Mouse (Mus musculus): ENCODE measurements around the gene 2310022A10Rik.

The 2310022A10Rik gene

GRCm38 (mm10) chr7:27552931-27553513, at the start of gene 2310022A10Rik, which contains the start of gene Pld3:
TSS of gene 2310022A10Rik (plus strand) at chr7:27553233.
TSS of gene Pld3 (minus strand) at chr7:27553218.
- peak; percentile 97 to 98 for DNase-seq

DNA sequence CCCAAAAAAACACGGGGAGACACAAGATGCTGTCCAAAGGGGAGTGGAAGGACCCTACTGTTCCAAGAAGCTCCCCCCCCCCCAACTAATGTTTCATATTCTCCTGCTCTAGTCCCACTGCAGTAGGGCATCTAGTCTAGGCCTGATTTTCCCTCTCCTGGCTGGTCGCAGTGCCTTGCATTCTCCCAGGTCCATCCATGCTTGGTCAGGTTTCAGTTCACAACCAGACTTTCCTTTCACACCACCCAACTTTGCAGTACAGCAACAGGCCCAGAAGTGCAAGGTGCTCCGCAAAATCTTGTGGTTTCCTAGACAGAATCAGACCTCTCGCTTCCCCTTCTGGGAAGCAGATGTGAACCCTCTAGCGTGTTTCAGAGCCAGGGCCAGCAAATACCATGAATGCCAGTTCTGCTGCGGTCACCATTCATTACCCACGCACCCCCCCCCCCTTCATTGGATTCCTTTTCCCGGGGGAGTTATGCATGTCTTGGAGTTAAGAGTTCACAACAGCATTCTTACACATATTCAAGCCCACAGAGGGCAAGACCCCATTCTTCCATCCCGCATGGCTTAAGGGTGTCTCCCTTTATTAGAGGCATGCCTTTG, 46.2 kb upstream of the 2310022A10Rik start:
- no peak for DNase-seq

DNA sequence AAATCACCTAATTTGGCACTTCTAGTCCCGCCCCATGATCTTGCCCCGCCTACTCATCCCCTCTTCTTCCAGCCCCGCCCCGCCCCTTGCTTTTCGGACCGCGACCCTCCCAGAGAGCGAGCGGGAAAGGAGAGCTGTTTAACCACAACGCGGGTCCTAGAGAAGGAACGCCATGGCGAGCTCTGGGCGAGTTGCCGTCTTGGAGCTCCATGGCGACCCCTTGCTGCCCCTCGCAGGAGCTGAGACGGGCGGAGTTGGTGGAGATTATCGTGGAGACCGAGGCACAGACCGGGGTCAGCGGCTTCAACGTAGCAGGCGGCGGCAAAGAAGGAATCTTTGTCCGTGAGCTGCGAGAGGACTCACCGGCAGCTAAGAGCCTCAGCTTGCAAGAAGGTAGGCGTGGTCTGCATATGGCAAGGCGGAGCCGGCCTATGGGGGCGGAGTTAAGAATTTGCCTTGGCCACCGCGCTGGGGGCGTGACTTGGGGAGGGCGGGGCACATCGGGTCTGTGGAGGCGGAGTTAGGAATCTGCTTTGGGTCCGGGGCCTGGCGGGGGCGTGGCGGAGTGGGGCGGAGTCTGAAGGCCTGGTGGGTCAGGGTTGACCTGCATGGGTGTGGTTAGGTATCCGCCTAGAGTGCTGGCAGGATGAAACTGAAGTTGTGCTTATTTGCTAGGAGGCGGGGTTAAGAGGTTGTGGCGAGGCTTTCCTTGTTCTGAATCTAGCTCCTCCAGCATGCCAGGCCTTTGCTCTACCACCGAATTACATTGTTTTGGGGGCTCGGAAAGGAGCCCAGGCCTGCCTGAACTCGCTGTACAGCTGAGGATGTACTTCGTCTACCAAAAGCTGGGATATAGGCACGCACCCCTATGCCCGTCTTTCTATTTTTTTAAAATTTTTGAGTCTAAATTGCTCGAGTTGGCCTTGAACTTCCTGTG, 45.1 kb upstream of the 2310022A10Rik start:
- peak; percentile 95 for DNase-seq

- DNase-seq: peak; percentile 66 to 72
These were observed 44.4 kb upstream of the 2310022A10Rik start for GRCm38 (mm10) chr7:27508648-27509005.

DNA sequence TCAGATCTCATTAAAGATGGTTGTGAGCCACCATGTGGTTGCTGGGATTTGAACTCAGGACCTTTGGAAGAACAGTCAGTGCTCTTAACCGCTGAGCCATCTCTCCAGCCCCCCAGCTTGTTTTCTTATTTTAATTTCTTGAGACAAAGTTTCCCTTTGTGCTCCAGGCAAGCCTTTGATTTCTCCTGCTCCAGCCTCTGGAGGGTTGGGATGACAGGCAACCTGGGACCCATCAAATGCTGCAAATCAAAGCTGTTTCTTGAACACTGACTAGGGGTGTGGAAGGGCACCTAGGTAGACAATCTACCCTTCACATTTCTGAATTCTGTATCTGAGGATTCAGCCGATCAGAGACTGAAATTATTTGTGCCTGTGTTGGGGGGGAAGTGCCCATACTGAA, 42.2 kb upstream of the 2310022A10Rik start:
- DNase-seq: no peak

DNA sequence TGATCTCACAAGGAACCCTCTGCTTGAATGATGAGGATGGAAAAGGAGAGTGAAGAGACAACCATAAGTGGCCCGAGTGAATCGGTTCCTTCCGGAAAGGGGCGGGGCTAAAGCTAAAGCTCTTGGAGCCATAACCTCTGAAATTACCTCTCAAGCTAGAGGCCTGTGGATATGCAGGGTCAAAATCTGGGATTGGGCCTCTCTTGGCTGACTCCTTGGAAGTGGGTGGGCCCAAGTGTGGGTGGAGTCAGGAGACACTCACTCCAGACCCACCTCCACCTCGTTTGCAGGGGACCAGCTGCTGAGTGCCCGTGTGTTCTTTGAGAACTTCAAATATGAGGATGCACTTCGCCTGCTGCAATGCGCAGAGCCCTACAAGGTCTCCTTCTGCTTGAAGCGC, 38.1 kb upstream of the 2310022A10Rik start:
- no peak for DNase-seq

DNA sequence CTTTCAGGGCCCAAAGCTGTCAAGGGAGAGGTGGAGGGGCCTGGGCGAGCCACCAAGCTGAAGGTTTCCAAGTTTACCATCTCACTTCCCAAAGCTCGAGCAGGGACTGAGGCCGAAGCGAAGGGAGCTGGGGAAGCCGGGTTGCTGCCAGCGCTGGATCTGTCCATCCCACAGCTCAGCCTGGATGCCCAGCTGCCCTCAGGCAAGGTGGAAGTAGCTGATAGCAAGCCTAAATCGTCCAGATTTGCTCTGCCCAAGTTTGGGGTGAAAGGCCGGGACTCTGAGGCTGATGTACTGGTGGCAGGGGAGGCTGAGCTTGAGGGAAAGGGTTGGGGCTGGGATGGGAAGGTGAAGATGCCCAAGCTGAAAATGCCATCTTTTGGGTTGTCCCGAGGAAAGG, 34.7 kb upstream of the 2310022A10Rik start:
- DNase-seq: no peak

DNA sequence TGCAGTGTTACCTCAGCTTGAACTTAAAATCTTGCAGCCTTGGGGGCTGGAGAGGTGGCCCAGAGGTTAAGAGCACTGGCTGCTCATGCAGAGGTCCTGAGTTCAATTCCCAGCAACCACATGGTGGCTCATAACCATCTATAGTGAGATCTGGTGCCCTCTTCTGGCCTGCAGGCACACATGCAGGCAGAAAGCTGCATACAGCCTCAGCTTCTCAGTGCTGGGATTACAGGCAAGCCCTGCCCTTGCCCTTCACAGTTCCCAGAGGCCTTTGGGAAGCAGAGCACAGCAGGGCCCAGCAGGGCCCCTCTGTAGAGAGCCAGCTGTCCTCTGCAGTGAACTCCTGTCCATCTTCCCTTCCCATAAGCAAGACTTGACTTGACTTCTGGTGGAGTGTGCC, 32.9 kb upstream of the 2310022A10Rik start:
- no peak for DNase-seq

- no peak for DNase-seq
These were observed 32.4 kb upstream of the 2310022A10Rik start for GRCm38 (mm10) chr7:27520599-27520998.

- no peak for DNase-seq
These were observed 30.1 kb upstream of the 2310022A10Rik start, which contains the start of gene Hipk4 for GRCm38 (mm10) chr7:27522967-27523366. TSS of gene Hipk4 (plus strand) at chr7:27523267.

- DNase-seq: no peak
These were observed 29.2 kb upstream of the 2310022A10Rik start for GRCm38 (mm10) chr7:27523805-27524204.

DNA sequence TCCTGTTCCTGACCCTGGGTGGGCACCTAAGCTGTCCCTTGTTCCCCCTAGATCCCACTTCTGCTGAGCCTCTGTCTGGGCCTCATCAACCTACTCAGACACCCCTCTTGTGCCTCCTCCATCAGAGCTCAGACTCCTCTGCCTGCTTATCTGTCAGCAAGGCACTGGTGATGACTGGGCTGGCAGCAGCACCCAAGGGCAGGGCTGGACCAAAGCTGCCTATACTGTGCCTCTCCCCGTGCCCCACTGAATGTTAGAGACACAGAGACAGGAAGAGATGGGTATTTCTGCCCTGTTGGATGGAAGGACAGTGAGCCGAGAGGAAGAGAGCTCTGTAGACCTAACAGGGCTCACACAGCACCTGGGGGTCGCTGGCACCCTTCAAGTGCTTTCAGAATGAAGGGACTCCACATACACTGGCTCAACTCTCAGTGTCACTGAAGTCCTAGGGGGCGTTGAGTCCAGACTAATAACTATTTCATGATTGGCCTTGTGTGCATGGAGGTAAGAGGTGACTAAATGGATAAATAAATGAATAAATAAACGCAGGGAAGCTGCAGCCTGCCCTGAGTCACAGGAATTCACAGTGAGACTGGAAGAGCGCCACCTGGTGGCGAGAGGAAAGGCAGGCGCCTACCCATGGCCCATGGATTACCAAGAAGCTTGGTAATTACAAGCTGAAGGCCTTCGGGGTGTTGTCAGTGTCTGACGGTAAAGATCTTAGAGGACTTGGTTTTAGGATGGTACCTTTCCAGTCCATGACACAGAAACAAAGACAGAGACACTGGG, 26.8 kb upstream of the 2310022A10Rik start:
- peak; percentile 89 for DNase-seq

GRCm38 (mm10) chr7:27529070-27529469, 24.0 kb upstream of the 2310022A10Rik start:
- DNase-seq: no peak

DNA sequence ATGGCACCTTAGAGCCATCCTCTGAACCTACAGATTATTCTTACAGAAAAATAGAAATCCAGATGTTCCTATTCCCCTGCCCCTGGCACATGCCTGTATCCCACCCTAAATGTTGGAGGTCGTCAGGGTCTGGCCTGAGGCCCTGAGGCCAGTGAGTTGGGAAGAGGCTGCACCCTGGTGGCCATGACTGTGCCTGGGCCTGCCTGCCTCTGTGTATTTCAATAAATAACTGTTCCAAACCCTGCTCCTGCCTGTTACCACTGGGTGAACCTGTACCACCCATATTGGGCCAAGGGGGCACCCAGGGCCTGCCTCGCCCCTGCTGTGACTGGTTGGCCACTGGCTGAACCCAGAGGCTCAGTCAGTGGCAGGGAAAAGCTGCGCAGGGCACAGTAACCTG, 22.1 kb upstream of the 2310022A10Rik start:
- DNase-seq: no peak

DNA sequence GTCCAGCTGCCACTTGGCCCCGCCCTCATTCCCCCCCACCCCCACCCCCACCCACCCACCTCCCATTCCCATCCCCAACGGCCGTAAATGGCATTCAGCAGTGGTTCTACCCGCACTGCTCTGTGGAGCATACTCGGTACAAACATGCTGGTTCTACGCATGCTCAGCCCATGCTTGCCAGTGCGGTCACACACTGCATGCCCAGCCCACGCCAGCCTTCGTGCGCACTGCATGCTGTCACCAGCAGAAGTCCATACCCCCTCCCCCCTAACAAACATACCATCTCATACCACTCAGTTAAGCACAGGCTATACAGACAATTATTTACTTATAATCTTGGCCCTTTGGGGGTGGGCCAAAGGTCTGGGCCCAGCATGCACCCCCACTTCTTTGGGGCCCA, 21.3 kb upstream of the 2310022A10Rik start:
- DNase-seq: no peak

DNA sequence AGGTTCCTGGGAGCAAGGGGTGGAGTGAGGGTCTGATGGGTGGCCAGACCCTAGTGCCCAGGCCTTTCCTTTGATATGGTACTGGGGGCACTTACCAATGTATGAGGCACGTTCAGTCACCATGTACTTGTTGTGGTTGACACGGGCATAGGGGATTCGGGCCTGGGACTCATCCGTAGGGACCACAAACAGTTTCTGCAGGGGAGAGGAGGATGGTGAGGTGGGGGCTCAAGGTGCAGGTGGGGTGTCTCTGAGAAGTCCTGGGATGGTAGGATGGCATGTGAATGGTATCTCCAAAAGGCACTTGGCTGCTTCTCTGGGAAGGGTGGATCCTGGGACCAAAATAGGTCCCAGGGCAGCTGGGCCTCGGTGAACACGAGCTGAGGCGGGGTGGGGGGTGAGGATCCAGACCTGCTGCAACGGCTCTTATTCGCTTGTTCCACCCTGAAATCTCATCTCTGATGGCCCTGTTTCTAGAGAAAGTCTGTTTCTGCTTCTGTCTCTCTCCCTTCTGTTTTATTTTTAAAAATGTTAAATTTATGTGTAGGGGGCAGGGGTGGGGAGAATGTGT, 20.5 kb upstream of the 2310022A10Rik start:
- DNase-seq: no peak

DNA sequence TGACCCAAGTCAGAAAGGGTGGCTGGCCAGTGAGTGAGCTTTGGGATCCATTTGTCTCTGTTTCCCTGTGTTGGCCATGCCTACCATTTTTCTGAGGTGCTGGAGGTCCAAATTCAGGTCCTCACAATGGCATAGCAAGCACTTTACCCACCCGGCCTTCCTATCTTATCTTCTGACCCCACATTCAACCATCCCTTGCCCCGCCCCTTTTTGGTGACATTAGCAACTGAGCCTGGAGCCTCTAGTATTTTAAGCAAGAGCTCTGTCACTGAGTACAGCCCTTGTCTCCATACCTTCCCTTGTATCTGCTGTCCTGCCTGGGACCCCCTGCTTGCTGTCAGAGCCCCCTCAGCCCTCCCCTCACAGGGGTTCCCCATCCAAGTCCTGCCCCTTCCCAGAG, 17.6 kb upstream of the 2310022A10Rik start:
- no peak for DNase-seq

DNA sequence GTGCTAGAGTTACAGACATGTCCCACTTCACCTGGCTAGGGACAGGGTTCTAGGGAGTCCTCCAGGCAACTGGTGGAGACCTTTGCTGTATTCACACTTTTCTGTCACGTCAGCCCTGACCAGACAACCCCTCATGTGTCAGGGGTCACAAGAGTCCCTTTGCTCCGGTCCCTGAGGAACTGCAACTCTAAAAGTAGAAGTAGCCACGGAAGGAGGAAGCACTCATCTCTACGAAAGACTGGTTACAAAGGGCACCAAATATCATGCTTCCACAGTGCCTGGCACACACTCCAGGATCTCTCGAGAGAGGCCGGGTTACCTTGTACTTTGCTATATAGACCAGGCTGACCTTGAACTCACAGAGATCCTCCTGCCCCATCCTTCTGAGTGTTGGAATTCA, 16.4 kb upstream of the 2310022A10Rik start:
- DNase-seq: no peak

DNA sequence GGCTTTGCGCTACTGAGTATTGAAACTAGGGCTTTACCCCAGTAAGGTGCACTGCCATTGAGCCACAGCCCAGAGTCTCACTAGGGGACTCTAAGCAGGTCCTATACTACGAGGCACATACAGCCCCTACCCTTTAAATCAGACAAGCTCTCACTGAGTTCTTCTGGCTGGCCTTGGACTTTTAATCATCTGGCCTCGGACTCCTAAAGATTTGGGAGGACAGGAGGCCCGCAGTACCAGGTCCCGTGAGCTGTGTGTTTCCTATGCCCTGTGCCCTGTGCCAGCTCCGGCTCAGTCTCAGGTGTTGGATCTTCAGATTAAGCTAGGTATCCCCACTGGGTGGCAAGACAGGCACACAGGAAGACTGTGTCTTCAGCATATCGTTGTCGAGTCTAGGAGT, 15.0 kb upstream of the 2310022A10Rik start:
- DNase-seq: no peak

- DNase-seq: no peak
These were observed 14.2 kb upstream of the 2310022A10Rik start for GRCm38 (mm10) chr7:27538797-27539196.

DNA sequence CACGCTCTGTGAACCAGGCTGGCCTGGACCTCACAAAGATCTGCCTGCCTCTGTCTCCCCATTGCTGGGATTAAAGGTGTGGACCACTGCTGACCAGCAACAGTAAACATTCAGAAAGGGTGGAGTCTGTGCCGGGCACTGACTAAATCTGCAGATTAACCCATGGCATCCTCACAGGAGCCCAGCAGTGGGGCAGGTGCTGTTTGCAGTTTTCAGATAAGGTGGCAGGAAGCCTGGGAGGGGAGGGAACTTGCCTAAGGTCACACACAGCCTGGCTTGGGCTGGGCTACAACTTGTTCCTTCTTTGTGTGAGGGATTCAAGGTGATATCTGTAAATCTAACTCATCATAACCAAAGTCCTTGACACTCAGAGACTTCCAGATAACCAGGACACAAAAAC, 12.5 kb upstream of the 2310022A10Rik start:
- DNase-seq: no peak

GRCm38 (mm10) chr7:27540935-27541334, 12.1 kb upstream of the 2310022A10Rik start:
- no peak for DNase-seq

DNA sequence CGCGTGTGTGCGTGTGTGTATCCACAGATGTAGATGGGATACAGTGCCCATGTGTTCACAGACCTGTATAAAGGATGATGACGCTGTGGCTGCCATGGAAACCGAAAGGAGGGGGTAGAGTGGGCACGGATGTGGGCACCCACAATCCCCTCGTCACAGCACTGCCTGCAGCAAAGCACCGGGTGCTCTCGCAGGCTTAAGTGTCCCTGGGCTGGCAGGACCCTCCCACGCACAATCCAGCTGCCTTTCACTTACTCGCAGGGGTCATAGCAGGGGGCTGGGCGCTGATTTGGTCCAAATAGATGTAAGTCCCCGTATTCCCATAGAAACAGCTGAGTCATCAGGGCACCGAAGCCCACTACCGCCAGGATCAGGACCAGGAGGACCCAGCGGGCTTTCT, 11.6 kb upstream of the 2310022A10Rik start:
- no peak for DNase-seq
